Mouse (Mus musculus) lung, embryonic 16.5 days (tissue): ENCODE measurements around the gene Olfr1218. TPM values are rescaled to one million over a fixed set of nuclear protein-coding genes. Genes with fewer than 3 reads are reported as not detected.
"Not testable (repeated sequence)": the region's sequence is repeated elsewhere in the genome, so short reads cannot be mapped to it uniquely, and the experiment has no call there.

Source experiments
- ATAC-seq: fragments of 200-750 bp; cut with Nextera tagmentation; 2 replicates; pipeline ENCODE4 v1.8.0; 2017; ENCODE audit warnings: low read depth, mild to moderate bottlenecking, moderate library complexity
- H3K27ac ChIP-seq: fragments of 300-500 bp; sonication (generic); 2 replicates; pipeline ENCODE4 v1.5.1; 2014; ENCODE audit warnings: mild to moderate bottlenecking, control low read depth, low read length
- H3K27me3 ChIP-seq: fragments of 300-500 bp; sonication (generic); 2 replicates; pipeline ENCODE4 v1.6.1; 2014; ENCODE audit warnings: low read depth, low read length, mixed read lengths; ENCODE audit not compliant: control insufficient read depth, insufficient read depth
- H3K36me3 ChIP-seq: fragments of 300-500 bp; sonication (generic); 2 replicates; pipeline ENCODE4 v1.6.1; 2014; ENCODE audit warnings: low read length; ENCODE audit not compliant: control insufficient read depth, insufficient read depth
- H3K4me1 ChIP-seq: fragments of 300-500 bp; sonication (generic); replicated peaks from 2 replicates; pipeline ENCODE4 v1.6.1; 2014; ENCODE audit warnings: low read length, mixed read lengths; ENCODE audit not compliant: control insufficient read depth, insufficient read depth
- H3K4me2 ChIP-seq: fragments of 300-500 bp; sonication (generic); 2 replicates; pipeline ENCODE4 v1.6.1; 2014; ENCODE audit warnings: low read depth, low read length, control low read depth
- H3K4me3 ChIP-seq: fragments of 300-500 bp; sonication (generic); 2 replicates; pipeline ENCODE4 v1.5.1; 2014; ENCODE audit warnings: mild to moderate bottlenecking, low read length, control low read depth
- H3K9ac ChIP-seq: fragments of 300-500 bp; sonication (generic); 2 replicates; pipeline ENCODE4 v1.6.1; 2014; ENCODE audit warnings: low read length, control low read depth
- H3K9me3 ChIP-seq: fragments of 300-500 bp; sonication (generic); 2 replicates; pipeline ENCODE4 v1.6.1; 2016; ENCODE audit warnings: low read length; ENCODE audit not compliant: control insufficient read depth
- WGBS: fragments of 180-500 bp; shearing (Covaris S2); extraction: QIAGEN DNeasy Blood & Tissue Kit; methylation state at CpG from one replicate; pipeline ENCODE4 v1.1.7; 2014; 5-methylcytosine and 5-hydroxymethylcytosine counted together
- polyA plus RNA-seq: library from polyadenylated mRNA; unstranded; fragments of >200 nt; fragmentation: Nextera tagmentation; extraction: Ambion mirVana; gene quantifications from 2 replicates; pipeline ENCODE4 v1.2.1, GENCODE M21; 2015

Gene Olfr1218
- polyA plus RNA-seq = not detected in 2 replicates

DNA sequence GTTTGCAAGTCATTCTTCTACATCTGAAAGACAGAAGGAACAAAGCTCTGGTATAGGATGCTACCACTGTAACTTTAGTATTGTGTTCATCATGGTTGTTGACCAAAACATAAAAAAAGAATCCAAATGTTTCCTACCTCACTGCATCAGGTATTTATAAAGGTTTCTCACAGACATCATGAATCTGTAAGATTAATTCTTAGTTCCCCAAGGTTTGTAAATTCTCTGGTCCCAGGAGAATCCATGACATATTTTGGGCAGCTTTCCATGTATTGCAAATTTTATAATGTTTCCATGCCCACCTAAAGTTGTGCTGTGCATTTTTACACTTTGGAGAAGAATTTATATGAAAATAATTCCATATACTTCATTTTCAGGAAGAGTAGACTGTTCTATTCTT, at the start of gene Olfr1218:
Gene Olfr1218 (minus strand): TSS at position 101 of the 400 bp plus-strand sequence.
- ATAC-seq = no peak
- no peaks in the 10 kb centered on the region for H3K36me3 ChIP-seq
- H3K4me3 ChIP-seq = no peak within 1 kb of the TSS
- no peaks in the 10 kb centered on the region for H3K27me3 ChIP-seq
- no peaks in the 10 kb centered on the region for H3K9me3 ChIP-seq
- H3K4me2 ChIP-seq = no peak within 1 kb of the TSS
- H3K4me1 ChIP-seq = no peaks in the 10 kb centered on the region
- H3K27ac ChIP-seq = no peak within 1 kb of the TSS
- no peak within 1 kb of the TSS for H3K9ac ChIP-seq

DNA sequence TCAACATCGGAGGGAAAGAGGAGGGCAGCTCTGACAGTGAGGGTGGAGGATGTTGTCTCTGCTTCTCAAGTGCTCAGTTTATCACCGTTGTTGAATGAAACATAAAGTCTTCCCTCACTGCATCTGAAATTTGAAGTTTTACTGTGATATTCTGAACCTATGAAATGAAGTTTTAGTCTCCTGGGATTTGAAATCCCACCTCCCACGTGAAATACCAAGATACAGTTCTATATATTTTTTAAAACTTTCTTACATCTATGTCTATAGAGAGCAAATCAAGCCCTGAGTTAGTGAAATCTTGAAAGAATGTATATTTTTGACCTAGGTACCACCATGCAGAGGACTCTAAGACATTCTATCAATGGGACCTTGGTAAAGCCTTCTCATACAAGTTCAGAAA, 45.7 kb upstream of the Olfr1218 start, which contains the start of gene Olfr1220:
Gene Olfr1220 (minus strand): TSS at position 101 of the 400 bp plus-strand sequence.
- Histone ChIP-seq H3K4me3 (no peak within 1 kb of the TSS), H3K4me1 (no peaks in the 10 kb centered on the region), H3K27ac (no peak within 1 kb of the TSS), H3K27me3 (no peaks in the 10 kb centered on the region), H3K9me3 (no peaks in the 10 kb centered on the region), H3K9ac (no peak within 1 kb of the TSS), H3K4me2 (no peak within 1 kb of the TSS), H3K36me3 (no peaks in the 10 kb centered on the region)
- 67% methylated on average over 3 of the region's 3 CpGs for WGBS
- ATAC-seq = no peak

DNA sequence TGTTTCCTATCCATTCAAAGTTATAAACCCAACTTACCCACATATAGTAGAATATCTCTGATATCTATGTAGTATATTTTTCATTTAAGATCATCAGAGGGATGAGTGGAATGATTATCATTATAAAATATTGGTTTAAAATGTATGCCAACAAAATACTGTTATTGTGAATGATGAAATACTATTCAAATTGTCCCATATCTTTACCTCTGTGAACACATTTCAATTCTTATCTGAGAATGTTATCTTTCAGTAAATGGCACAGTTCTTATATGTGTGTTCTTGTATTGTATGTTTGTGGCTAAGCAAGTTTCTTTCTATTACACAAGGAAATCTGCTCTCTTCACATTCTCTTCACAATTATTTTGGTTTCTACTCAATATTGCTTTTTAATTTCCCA, 44.7 kb upstream of the Olfr1218 start:
- no peaks in the 10 kb centered on the region for H3K9me3 ChIP-seq
- H3K4me1 ChIP-seq = no peaks in the 10 kb centered on the region
- H3K9ac ChIP-seq = no peak overlapping the region
- no peaks in the 10 kb centered on the region for H3K27me3 ChIP-seq
- no peak overlapping the region for H3K4me3 ChIP-seq
- H3K27ac ChIP-seq = no peak overlapping the region
- no peak for ATAC-seq
- no peak overlapping the region for H3K4me2 ChIP-seq
- no peaks in the 10 kb centered on the region for H3K36me3 ChIP-seq

DNA sequence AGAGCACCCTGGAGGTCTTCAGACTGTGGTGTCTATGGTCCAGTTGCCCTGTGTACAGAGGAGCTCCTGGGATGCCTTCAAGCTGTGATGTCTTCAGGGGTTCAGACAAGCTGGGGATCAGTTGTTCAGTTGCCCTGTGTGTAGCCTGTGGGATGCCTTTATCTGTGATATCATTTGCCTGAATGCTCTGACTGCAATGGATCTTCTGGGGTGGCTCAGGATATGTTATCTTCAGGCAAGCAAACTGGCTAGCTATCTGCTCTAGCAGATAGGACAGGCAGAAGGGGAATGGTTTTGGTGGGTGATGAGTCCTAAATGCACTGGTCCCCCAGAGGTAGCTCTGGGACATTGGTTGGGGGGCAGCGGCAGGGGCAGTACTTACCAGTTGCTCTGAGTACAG, 32.9 kb upstream of the Olfr1218 start:
- no peaks in the 10 kb centered on the region for H3K36me3 ChIP-seq
- WGBS = 92% methylated on average over 1 of the region's 1 CpGs
- H3K4me2 ChIP-seq = no peak overlapping the region
- no peak for ATAC-seq
- H3K9ac ChIP-seq = no peak overlapping the region
- H3K9me3 ChIP-seq = no peaks in the 10 kb centered on the region
- no peak overlapping the region for H3K4me3 ChIP-seq
- no peaks in the 10 kb centered on the region for H3K4me1 ChIP-seq
- no peak overlapping the region for H3K27ac ChIP-seq
- no peaks in the 10 kb centered on the region for H3K27me3 ChIP-seq

DNA sequence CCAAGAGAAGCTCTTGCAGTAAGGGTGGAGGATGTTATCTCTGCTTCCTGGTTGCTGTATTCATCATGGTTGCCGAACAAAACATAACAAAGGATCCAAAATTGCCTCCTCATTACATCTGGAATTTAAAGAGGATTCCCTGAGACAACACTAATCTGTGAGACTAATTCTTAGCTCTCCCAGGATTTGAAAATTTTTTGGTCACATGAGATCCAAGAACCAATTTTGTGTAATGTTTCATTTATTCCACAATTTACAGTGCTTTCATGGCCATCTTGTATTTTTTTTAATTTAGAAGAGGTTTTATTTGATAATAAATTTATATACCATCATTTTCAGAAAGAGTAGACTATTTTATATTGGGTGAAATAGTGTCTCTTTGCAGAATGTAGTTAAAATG, 22.4 kb upstream of the Olfr1218 start, which contains the start of gene Olfr1219:
Gene Olfr1219 (minus strand): TSS at position 101 of the 400 bp plus-strand sequence.
- Histone ChIP-seq H3K4me3 (no peak within 1 kb of the TSS), H3K27me3 (no peaks in the 10 kb centered on the region), H3K9ac (no peak within 1 kb of the TSS), H3K4me1 (no peaks in the 10 kb centered on the region), H3K9me3 (no peaks in the 10 kb centered on the region), H3K27ac (no peak within 1 kb of the TSS), H3K4me2 (no peak within 1 kb of the TSS), H3K36me3 (no peaks in the 10 kb centered on the region)
- 52% methylated on average over 1 of the region's 1 CpGs for WGBS
- no peak for ATAC-seq

DNA sequence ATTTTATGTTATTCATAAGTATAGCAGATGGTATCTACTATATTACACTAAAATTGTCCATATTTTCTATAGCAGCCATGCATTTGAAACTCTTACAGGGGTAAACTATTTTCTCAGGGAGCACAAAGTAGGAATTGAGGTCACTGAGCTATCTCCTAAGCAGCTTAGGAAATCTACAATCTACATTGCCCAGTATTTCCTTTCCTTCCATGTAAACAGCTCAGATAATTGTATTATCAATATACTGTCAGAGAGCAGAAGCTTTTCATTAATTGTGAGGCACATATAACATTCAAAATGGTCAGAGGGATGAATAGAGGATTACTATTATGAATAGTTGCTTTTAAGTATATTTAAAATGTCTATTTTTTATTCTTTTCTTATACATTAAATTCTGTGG, 20.5 kb upstream of the Olfr1218 start:
- Histone ChIP-seq H3K27me3 (no peaks in the 10 kb centered on the region), H3K9me3 (no peaks in the 10 kb centered on the region), H3K9ac (no peak overlapping the region), H3K36me3 (no peaks in the 10 kb centered on the region), H3K27ac (no peak overlapping the region), H3K4me2 (no peak overlapping the region), H3K4me1 (no peaks in the 10 kb centered on the region), H3K4me3 (no peak overlapping the region)
- no peak for ATAC-seq

DNA sequence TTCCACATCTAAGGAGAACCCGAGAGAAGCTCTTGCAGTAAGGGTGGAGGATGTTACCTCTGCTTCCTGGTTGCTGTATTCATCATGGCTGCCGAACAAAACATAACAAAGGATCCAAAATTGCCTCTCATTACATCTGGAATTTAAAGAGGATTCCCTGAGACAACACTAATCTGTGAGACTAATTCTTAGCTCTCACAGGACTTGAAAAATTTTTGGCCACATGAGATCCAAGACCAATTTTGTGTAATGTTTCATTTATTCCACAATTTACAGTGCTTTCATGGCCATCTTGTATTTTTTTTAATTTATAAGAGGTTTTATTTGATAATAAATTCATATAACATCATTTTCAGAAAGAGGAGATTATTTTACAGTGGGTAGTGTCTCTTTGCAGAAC, 29.0 kb downstream of the Olfr1218 start, which contains the start of gene Olfr1217:
Gene Olfr1217 (minus strand): TSS at position 101 of the 400 bp plus-strand sequence.
- Histone ChIP-seq H3K4me1 (no peaks in the 10 kb centered on the region), H3K4me2 (no peak within 1 kb of the TSS), H3K36me3 (no peaks in the 10 kb centered on the region), H3K4me3 (no peak within 1 kb of the TSS), H3K27ac (no peak within 1 kb of the TSS), H3K9me3 (no peaks in the 10 kb centered on the region), H3K9ac (no peak within 1 kb of the TSS), H3K27me3 (no peaks in the 10 kb centered on the region)
- no peak for ATAC-seq
- WGBS = 50% methylated on average over 2 of the region's 2 CpGs

DNA sequence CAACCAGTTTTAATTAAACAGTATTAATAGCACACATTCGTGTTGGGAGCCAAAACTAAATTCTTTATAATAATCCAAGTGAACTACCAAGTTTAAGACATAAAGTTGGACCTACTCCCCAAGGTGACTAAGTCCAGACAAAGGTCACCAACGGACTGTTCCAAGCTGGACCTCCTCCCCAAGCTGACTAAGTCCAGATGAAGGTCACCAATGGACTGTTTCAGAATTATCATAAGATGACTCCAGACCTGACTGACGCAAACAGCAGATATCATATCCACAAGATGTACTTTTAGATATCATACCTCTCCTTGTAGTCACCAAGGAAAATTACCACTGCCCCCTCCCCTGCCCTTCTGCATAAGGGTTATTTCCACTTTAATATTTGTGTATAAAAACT, 39.6 kb downstream of the Olfr1218 start:
- H3K4me3 ChIP-seq, H3K4me1 ChIP-seq, ATAC-seq, H3K9ac ChIP-seq, H3K27ac ChIP-seq, H3K36me3 ChIP-seq, H3K27me3 ChIP-seq, H3K4me2 ChIP-seq, H3K9me3 ChIP-seq: not testable (repeated sequence)
- WGBS = 60% methylated on average over 3 of the region's 3 CpGs

DNA sequence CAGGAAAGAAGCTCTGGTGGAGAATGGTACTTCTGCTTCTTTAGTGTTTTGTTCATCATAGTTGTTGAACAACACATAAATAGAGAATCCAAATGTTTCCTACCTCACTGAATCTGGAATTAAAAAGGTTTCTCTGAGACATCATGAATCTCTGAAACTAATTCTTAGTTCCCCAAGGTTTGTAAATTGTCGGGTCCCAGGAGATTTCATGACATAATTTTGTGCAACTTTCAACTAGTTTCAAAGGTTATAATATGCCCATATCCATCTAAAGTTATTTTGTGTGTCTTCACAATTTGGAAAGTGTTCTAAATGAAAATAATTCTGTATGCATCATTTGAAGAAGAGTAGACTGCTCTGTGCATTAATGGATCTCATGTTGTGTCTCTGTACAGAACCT, 42.7 kb downstream of the Olfr1218 start, which contains the start of gene Olfr1216:
Gene Olfr1216 (minus strand): TSS at position 101 of the 400 bp plus-strand sequence.
- no peaks in the 10 kb centered on the region for H3K36me3 ChIP-seq
- H3K4me2 ChIP-seq = no peak within 1 kb of the TSS
- no peaks in the 10 kb centered on the region for H3K9me3 ChIP-seq
- no peak within 1 kb of the TSS for H3K9ac ChIP-seq
- H3K27ac ChIP-seq = no peak within 1 kb of the TSS
- 69% methylated on average over 1 of the region's 1 CpGs for WGBS
- no peaks in the 10 kb centered on the region for H3K4me1 ChIP-seq
- no peaks in the 10 kb centered on the region for H3K27me3 ChIP-seq
- no peak within 1 kb of the TSS for H3K4me3 ChIP-seq
- no peak for ATAC-seq

DNA sequence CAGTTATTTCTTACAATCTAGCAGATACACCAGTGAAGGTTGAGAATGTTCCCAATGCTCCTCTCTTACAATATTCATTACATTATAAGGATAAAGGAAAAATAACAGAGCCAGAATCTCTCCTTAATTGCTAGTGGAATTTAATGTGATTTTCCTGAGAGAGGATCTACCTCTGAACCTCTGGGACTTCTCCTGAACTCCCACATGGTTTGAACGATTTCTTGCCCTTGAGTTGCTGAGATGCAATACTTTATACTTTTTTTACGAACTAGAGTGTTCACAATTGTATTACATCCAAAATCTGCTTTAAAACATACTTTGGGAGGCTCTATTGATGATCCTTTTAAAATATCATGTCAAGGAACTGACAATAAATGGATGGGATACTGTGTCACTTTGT, 54.1 kb downstream of the Olfr1218 start, which contains the start of gene Olfr1215:
Gene Olfr1215 (minus strand): TSS at position 101 of the 400 bp plus-strand sequence.
- Histone ChIP-seq H3K4me1 (no peaks in the 10 kb centered on the region), H3K9ac (no peak within 1 kb of the TSS), H3K36me3 (no peaks in the 10 kb centered on the region), H3K27me3 (no peaks in the 10 kb centered on the region), H3K9me3 (no peaks in the 10 kb centered on the region), H3K4me3 (no peak within 1 kb of the TSS), H3K27ac (no peak within 1 kb of the TSS), H3K4me2 (no peak within 1 kb of the TSS)
- ATAC-seq = no peak
- WGBS = 52% methylated on average over 2 of the region's 2 CpGs
